Mouse (Mus musculus) liver, adult 2 months (tissue): ENCODE results near the gene Rer1. TPM values are rescaled to one million over a fixed set of nuclear protein-coding genes. Genes with fewer than 3 reads are reported as not detected.

Experiments
- DNase-seq: peaks from one replicate; pipeline ENCODE4 v3.0.0-alpha.2; 2011; ENCODE audit warnings: low read depth, low spot score; ENCODE audit errors: extremely low read depth
- H3K27ac ChIP-seq: fragments of 200-500 bp; replicated peaks from 2 replicates; pipeline ENCODE4 v1.5.1; 2012; ENCODE audit warnings: low read depth, mild to moderate bottlenecking, control low read depth, inconsistent platforms, low read length; ENCODE audit not compliant: insufficient read depth
- H3K27me3 ChIP-seq: fragments of 200-500 bp; 2 replicates; pipeline ENCODE4 v1.6.1; 2012; ENCODE audit warnings: mild to moderate bottlenecking, moderate library complexity, low read length, inconsistent platforms; ENCODE audit not compliant: control insufficient read depth, insufficient read depth
- H3K36me3 ChIP-seq: fragments of 200-500 bp; 2 replicates; pipeline ENCODE4 v1.6.1; 2012; ENCODE audit warnings: low read length, inconsistent platforms; ENCODE audit not compliant: control insufficient read depth, insufficient read depth
- H3K4me1 ChIP-seq: fragments of 200-500 bp; 2 replicates; pipeline ENCODE4 v1.6.1; 2011; ENCODE audit warnings: low read length; ENCODE audit not compliant: control insufficient read depth, insufficient read depth
- H3K4me3 ChIP-seq: fragments of 200-500 bp; 2 replicates; pipeline ENCODE4 v1.5.1; 2011; ENCODE audit warnings: low read depth, mild to moderate bottlenecking, control low read depth, low read length, moderate library complexity; ENCODE audit not compliant: insufficient read depth
- H3K79me2 ChIP-seq: fragments of 200-500 bp; 2 replicates; pipeline ENCODE4 v1.6.1; 2012; ENCODE audit warnings: inconsistent platforms, mild to moderate bottlenecking, low read length, moderate library complexity; ENCODE audit not compliant: control insufficient read depth, insufficient read depth
- H3K9ac ChIP-seq: fragments of 200-500 bp; 2 replicates; pipeline ENCODE4 v1.6.1; 2012; ENCODE audit warnings: low read depth, mild to moderate bottlenecking, control low read depth, inconsistent platforms, low read length
- CTCF ChIP-seq: fragments of 200-500 bp; IDR thresholded peaks from 2 replicates; pipeline ENCODE4 v1.5.1; 2011; ENCODE audit warnings: low read depth, low read length, control low read depth
- POLR2A ChIP-seq: fragments of 200-500 bp; IDR thresholded peaks from 2 replicates; pipeline ENCODE4 v1.6.1; 2011; ENCODE audit warnings: low read length, control low read depth; ENCODE audit not compliant: insufficient read depth; ENCODE audit errors: extremely low read depth
- WGBS: fragments of 180-500 bp; shearing (Covaris S2); methylation state at CpG from one replicate; pipeline ENCODE4 v1.1.7; 2018; 5-methylcytosine and 5-hydroxymethylcytosine counted together
- polyA plus RNA-seq: library from polyadenylated mRNA; depleted of rRNA; stranded (reverse); fragments of >200 nt; gene quantifications from 2 replicates; pipeline ENCODE4 v1.2.3, GENCODE M21; 2012
- total RNA-seq: library from RNA; depleted of rRNA; stranded (reverse); fragments of >200 nt; gene quantifications from 2 replicates; pipeline ENCODE4 v1.2.3, GENCODE M21; 2014

Rer1 gene
- total and polyA plus RNA-seq, 2 experiments: 84.3 to 135 TPM

DNA sequence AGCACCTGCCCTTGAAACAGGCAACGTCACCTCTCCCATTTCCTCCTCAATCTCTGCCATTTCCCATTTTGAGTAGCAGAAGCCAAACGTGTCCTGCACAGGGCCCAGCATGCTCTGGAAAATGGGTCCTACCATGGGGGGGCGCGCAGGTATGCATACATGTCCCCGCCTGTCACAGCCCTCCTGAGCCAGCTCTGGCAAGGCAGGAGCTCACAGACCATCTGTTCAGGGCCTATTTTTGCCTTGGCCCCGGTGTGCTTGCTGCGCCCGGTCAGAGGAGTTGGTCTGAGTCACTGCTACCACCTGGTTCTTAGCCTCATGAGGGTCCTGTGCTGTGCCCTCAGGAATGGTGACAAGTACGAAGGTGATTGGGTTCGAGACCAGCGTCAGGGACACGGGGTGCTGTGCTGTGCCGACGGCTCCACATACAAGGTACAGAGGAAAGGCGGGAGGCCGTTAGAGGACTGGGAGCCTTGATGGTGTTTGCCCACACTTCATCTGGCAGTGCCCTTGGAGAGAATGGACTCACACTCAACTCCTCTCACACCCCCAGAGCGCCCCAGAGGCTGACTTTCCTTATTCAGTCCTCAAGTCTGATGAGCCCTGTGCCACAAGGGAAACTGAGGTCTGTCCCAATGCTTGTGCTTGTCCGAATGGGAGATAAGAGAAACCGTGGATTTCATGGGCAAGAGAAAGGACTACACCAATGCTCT lies 6.7 kb upstream of the Rer1 start:
- Histone ChIP-seq H3K36me3 (no peaks in the 10 kb centered on the region), H3K4me1 (no peaks in the 10 kb centered on the region), H3K4me3 (no peak overlapping the region), H3K27ac (no peak overlapping the region), H3K79me2 (no peaks in the 10 kb centered on the region), H3K27me3 (no peaks in the 10 kb centered on the region), H3K9ac (no peak overlapping the region)
- WGBS: 95% methylated on average over 19 of the region's 19 CpGs
- TF ChIP-seq POLR2A (no peak), CTCF (no peak)
- DNase-seq: no peak

GRCm38 (mm10) chr4:155090688-155091449 lies 4.7 kb upstream of the Rer1 start:
- Histone ChIP-seq H3K4me3 (no peak overlapping the region), H3K27ac (no peak overlapping the region), H3K27me3 (no peaks in the 10 kb centered on the region), H3K79me2 (peaks cover 2% of the 10 kb centered on the region; the same call in 1 of the 2 replicates), H3K36me3 (no peaks in the 10 kb centered on the region), H3K4me1 (peaks cover 7% of the 10 kb centered on the region), H3K9ac (no peak overlapping the region)
- WGBS: 90% methylated on average over 13 of the region's 13 CpGs
- no peak for DNase-seq
- no peak for TF ChIP-seq CTCF
- no peak for TF ChIP-seq POLR2A

DNA sequence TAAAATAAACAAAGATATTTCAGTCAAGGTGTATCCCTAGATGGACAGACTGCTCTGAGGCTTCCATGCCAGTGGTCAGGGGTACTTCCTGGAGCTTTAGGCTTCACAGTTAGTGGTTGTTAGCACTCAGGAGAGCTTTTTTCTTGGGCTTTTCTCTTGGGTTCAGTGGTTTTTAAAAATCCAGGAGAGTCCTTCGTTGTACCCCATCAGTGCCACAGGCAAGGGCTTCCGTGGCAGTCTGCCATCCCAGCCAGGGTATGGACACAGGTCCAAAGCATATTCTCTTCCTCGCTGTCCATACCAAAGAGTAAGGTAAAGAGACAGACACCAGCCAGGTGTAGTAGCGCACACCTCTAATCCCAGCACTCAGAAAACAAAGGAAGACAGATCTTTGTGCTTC lies 4.0 kb upstream of the Rer1 start:
- WGBS: 92% methylated on average over 4 of the region's 4 CpGs

GRCm38 (mm10) chr4:155089241-155089640 lies 3.1 kb upstream of the Rer1 start:
- Histone ChIP-seq H3K4me3 (no peak overlapping the region), H3K36me3 (no peaks in the 10 kb centered on the region), H3K27me3 (no peaks in the 10 kb centered on the region), H3K4me1 (peaks cover 16% of the 10 kb centered on the region), H3K9ac (no peak overlapping the region), H3K27ac (no peak overlapping the region), H3K79me2 (peaks cover 11% of the 10 kb centered on the region; the same call in 1 of the 2 replicates)
- WGBS: 94% methylated on average over 5 of the region's 5 CpGs
- TF ChIP-seq CTCF (no peak), POLR2A (no peak)
- DNase-seq: no peak

More for the DNA sequence above, 4.0 kb upstream of the Rer1 start:
- H3K27me3 ChIP-seq: no peaks in the 10 kb centered on the region
- H3K36me3 ChIP-seq: no peaks in the 10 kb centered on the region
- no peak overlapping the region for H3K9ac ChIP-seq
- H3K27ac ChIP-seq: no peak overlapping the region
- DNase-seq: no peak
- no peak overlapping the region for H3K4me3 ChIP-seq
- H3K79me2 ChIP-seq: peaks cover 7% of the 10 kb centered on the region; the same call in 1 of the 2 replicates
- H3K4me1 ChIP-seq: peaks cover 8% of the 10 kb centered on the region
- no peak for TF ChIP-seq POLR2A
- no peak for TF ChIP-seq CTCF

DNA sequence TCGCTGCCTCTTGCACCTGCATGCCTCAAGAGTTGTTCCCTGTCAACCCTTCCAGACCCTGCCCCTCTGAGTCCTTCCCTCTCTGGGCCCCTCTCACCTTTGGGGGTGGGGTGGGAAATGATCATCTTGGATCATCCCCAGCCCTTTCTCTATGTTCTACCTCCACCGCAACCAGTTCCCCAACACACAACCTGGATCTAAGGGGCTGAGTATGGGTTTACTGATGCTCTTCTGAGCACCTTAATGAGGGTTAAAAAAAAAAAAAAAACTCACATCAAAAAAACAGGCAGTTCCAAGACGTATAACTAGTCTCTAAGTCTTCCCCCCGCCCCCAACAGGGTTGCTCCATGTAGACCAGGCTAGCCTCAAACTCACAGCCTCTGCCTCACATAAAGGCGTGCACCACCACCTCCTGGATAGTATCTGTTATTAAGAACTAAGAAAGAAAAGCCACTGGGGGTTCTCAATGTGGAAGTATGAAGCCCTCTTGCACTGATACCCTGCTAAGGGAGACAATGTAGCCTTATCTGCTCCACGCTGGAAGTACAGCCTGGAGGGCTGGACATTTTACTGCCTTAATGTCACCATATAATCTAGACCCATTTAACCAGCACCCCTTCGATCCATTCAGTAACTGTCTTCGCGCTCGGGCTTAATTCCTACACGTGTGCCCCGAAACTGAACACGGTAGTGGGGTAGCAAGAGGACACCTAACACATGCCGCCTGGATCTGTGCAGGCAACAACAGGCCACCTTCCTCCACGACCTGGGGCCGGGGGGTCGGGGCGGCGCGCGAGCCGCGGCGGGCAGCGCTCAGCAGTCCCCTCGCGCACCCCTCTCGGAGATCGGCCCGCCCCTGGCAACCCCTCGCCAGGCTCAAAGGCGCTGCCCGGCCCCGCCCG lies 725 bp downstream of the Rer1 start:
- Histone ChIP-seq H3K36me3 (peaks cover 7% of the 10 kb centered on the region), H3K79me2 (peaks cover 25% of the 10 kb centered on the region), H3K4me1 (peaks cover 30% of the 10 kb centered on the region), H3K27ac (peak overlapping the region; percentile 87), H3K4me3 (peak overlapping the region; percentile 78), H3K27me3 (no peaks in the 10 kb centered on the region), H3K9ac (peak overlapping the region; percentile 92)
- DNase-seq: no peak
- WGBS: 3% methylated on average over 35 of the region's 35 CpGs
- TF ChIP-seq CTCF (no peak), POLR2A (no peak)
